Mouse (Mus musculus) stomach, postnatal 0 days (tissue): ENCODE results near the gene Sec24c.

Source experiments
- CTCF ChIP-seq: IDR thresholded peaks from 2 replicates; pipeline ENCODE4 v1.5.1; 2016; ENCODE audit warnings: antibody characterized with exemption, low read depth, mild to moderate bottlenecking, moderate library complexity
- EP300 ChIP-seq: optimal IDR thresholded peaks from 2 replicates; pipeline ENCODE3; 2016; ENCODE audit warnings: antibody characterized with exemption

DNA sequence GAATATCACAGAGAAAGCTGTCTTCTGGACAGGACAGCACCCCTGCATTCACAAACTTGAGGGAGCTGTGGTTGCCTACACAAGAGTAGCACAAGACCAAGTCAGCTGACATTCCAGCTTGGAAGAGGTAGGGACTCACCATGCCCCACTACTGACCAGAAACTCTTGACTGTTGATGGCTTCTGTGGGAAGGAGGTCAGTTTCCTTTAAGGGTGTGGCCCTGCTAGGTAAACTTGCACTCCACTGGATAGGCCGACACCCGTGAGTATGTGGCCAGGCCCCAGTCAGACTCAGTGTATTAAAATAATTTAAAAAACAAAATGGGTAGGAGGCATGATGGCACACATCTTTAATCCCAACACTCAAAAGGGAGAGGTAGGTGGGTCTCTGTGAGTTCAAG lies 38.6 kb upstream of the Sec24c start:
- TF ChIP-seq CTCF (no peak), EP300 (no peak)
